Comparison of ENCODE assay signal across 11 mouse cellular contexts in genomic region chr16:38044551-38044950, GRCm38 (mm10). TPM values are rescaled to one million over a fixed set of nuclear protein-coding genes. Genes with fewer than 3 reads are reported as not detected.
A peak's percentile ranks its signal among the peaks of the same experiment; 100 is the strongest.
DNase-seq lines count a peak whose midpoint lies in the region; ATAC-seq and TF ChIP-seq lines count a peak whose summit lies in the region.
"Had no signal": no experiment of that assay in that cellular context is flagged by ENCODE, and none has a peak within 500 bp of the region (broad histone marks: within the 10 kb centered on the region; RNA-seq: fewer than 3 reads in every experiment).

No protein-coding gene starts in this region.

- no peak for TF ChIP-seq CTCF in left cerebral cortex, adult 2 months (IDR thresholded peaks at IDR 0.05)
- TF ChIP-seq CTCF in layer of hippocampus, adult 2 months (conservative IDR thresholded peaks at IDR 0.05) = no peak
- TF ChIP-seq CTCF in lung, adult 2 months (IDR thresholded peaks at IDR 0.05; ENCODE audit: insufficient read depth, low read length) = no peak

- intact Hi-C loops in left cerebral cortex, postnatal 36 days (cut with DNase I) = loop anchor here (5.0 kb wide), 1 partner anchor 43 kb away; the partner anchor contains the start of gene Gsk3b
- intact Hi-C loops in left cerebral cortex, adult 2 months (cut with DNase I) = loop anchor here (5.0 kb wide), 1 partner anchor 52 kb away; no protein-coding TSS in a partner anchor

- H3K4me2 ChIP-seq in kidney, embryonic 15.5 days = no peak overlapping the region
- H3K4me2 ChIP-seq: heart, embryonic 13.5 days had no signal

- no peak for ATAC-seq in kidney, embryonic 15.5 days (replicated peaks; ENCODE audit: low FRiP score)

- WGBS in kidney, embryonic 15.5 days = 80% methylated on average over 5 of the region's 5 CpGs
- 82% methylated on average over 5 of the region's 5 CpGs for WGBS in lung, adult 2 months

- H3K4me3 ChIP-seq in left cerebral cortex, adult 2 months = no peak overlapping the region
- no peak overlapping the region for H3K4me3 ChIP-seq in layer of hippocampus, adult 2 months
- no peak overlapping the region for H3K4me3 ChIP-seq in kidney, embryonic 15.5 days (replicated peaks)
- no peak overlapping the region for H3K4me3 ChIP-seq in lung, adult 2 months (replicated peaks; ENCODE audit: extremely low read depth, low read depth, low read length)
- H3K4me3 ChIP-seq: erythroblast, embryonic 14.5 days; heart, embryonic 13.5 days had no signal

- peak; percentile 8 to 9 for DNase-seq in left cerebral cortex, postnatal 36 days (ENCODE audit: low spot score in 2 of 2)
- DNase-seq in left cerebral cortex, adult 2 months (ENCODE audit: extremely low spot score in 1 of 2, low spot score in 2 of 2) = no peak
- peak; percentile 61 for DNase-seq in cerebellum, adult 8-10 months
- peak; percentile 35 to 61 for DNase-seq in layer of hippocampus, adult 2 months (ENCODE audit: low spot score in 2 of 2)
- DNase-seq in testis, postnatal 10 days (ENCODE audit: low spot score) = peak; percentile 65
- no peak for DNase-seq in lung, adult 2 months
- DNase-seq: retina, postnatal 1 day had no signal

- TF ChIP-seq POLR2A in lung, adult 2 months (IDR thresholded peaks at IDR 0.05; ENCODE audit: borderline replicate concordance, extremely low read depth, low read depth, low read length) = no peak

- no peak overlapping the region for H3K27ac ChIP-seq in left cerebral cortex, adult 2 months
- no peak overlapping the region for H3K27ac ChIP-seq in layer of hippocampus, adult 2 months
- H3K27ac ChIP-seq in kidney, embryonic 15.5 days = no peak overlapping the region
- H3K27ac ChIP-seq: heart, embryonic 13.5 days; liver, embryonic 14.5 days had no signal

- H3K27me3 ChIP-seq in kidney, embryonic 15.5 days = no peaks in the 10 kb centered on the region
- H3K27me3 ChIP-seq: heart, embryonic 13.5 days had no signal

- H3K36me3 ChIP-seq in kidney, embryonic 15.5 days = no peaks in the 10 kb centered on the region
- H3K36me3 ChIP-seq: heart, embryonic 13.5 days had no signal

- H3K9me3 ChIP-seq in kidney, embryonic 15.5 days (replicated peaks) = no peaks in the 10 kb centered on the region
- H3K9me3 ChIP-seq: heart, embryonic 13.5 days had no signal

- H3K9ac ChIP-seq in kidney, embryonic 15.5 days = no peak overlapping the region
- H3K9ac ChIP-seq: heart, embryonic 13.5 days; liver, embryonic 14.5 days had no signal

- peaks cover 9% of the 10 kb centered on the region for H3K4me1 ChIP-seq in kidney, embryonic 15.5 days
- H3K4me1 ChIP-seq in lung, adult 2 months (ENCODE audit: control insufficient read depth, insufficient read depth, low read length) = no peaks in the 10 kb centered on the region
- H3K4me1 ChIP-seq: heart, embryonic 13.5 days had no signal

RNA-seq across cellular contexts. Expression of gene Gsk3b, which starts 44.2 kb away (rescaled TPM):
- 100 to 1,000 TPM; 173 to 187 TPM for total RNA-seq in left cerebral cortex, postnatal 36 days (2021)
- total RNA-seq in left cerebral cortex, adult 2 months (2021) = 100 to 1,000 TPM; 179 to 181 TPM
- 100 to 1,000 TPM; 152 to 153 TPM for total RNA-seq in layer of hippocampus, adult 2 months (2021)
- polyA plus RNA-seq in kidney, embryonic 15.5 days (2015; fragmentation: Nextera tagmentation; extraction: Ambion mirVana) = 58.4 and 60.0 TPM in 2 replicates
- 18.6 and 20.8 TPM in 2 replicates for polyA plus RNA-seq in lung, adult 2 months (2012; rRNA removed)

Comparison
In these comparisons a context has a peak if more than half of its experiments do, and no peak if none do; other contexts are left out.
1. DNase-seq: peak in left cerebral cortex, postnatal 36 days (2 of 2), cerebellum, adult 8-10 months (single experiment), layer of hippocampus, adult 2 months (2 of 2) and testis, postnatal 10 days (single experiment); none in left cerebral cortex, adult 2 months (0 of 2) and lung, adult 2 months (single experiment).